Mouse (Mus musculus) adrenal gland, adult 8-10 months (tissue): Measurements from ENCODE around the gene Socs4. TPM values are rescaled to one million over a fixed set of nuclear protein-coding genes. Genes with fewer than 3 reads are reported as not detected.
A peak's percentile ranks its signal among the peaks of the same experiment; 100 is the strongest.

Source experiments
- DNase-seq: peaks from one replicate; pipeline ENCODE4 v3.0.0; 2022
- total RNA-seq, 4 experiments: library from RNA; stranded (reverse); gene quantifications; 2 replicates each; pipeline ENCODE4 v1.2.4; 2022

The Socs4 gene
- 10 to 100 TPM; 19.8 to 21.7 (median 20.8) TPM for total RNA-seq

GRCm38 (mm10) chr14:47276637-47277393, at the start of gene Socs4, which contains the start of gene Wdhd1:
Socs4 (plus strand) TSS chr14:47276931.
Wdhd1 (minus strand) TSS chr14:47276857.
- DNase-seq, result peak; percentile 93

GRCm38 (mm10) chr14:47229796-47230376, 46.8 kb upstream of the Socs4 start:
- DNase-seq, result no peak

- DNase-seq, result no peak
Observed at GRCm38 (mm10) chr14:47233602-47234001, 43.1 kb upstream of the Socs4 start.

GRCm38 (mm10) chr14:47234032-47234431, 42.7 kb upstream of the Socs4 start:
- DNase-seq, result no peak

- DNase-seq, result no peak
Observed at GRCm38 (mm10) chr14:47234526-47235250, 42.0 kb upstream of the Socs4 start.

DNA sequence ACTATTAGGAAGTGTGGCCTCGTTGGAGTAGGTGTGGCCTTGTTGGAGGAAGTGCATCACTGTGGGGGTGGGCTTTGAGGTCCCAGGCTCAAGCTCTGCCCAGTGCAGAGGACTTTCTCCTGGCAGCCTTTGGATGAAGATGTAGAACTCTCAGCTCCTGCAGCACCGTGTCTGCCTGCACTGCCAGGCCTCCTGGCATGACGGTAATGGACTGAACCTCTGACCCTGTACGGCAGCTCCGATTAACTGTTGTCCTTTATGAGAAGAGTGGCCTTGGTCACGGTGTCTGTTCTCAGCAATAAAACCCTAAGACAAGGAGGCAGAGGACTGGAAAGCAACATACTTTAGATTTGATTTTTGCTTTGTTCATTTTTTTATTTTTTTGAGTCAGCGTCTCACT, 40.2 kb upstream of the Socs4 start:
- DNase-seq, result no peak

GRCm38 (mm10) chr14:47237286-47237685, 39.4 kb upstream of the Socs4 start:
- DNase-seq, result no peak

DNA sequence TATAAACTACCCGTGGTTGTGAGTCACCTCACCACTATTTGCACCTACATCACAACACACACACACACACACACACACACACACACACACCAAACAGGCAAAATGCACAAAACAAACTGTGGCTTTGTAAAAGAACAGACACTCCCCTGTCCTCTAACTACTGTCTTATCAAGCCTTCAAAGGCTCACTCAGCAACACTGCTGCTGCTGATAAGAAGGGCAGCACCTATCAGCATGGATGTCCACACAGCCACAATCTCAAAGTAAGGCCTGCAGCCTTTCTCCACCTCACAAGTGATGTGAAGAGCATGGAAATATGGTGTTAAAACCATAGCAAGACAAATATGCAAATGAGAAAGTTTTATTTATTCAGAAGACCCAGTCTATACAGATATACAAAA, 36.1 kb upstream of the Socs4 start:
- no peak for DNase-seq

GRCm38 (mm10) chr14:47241046-47241445, 35.7 kb upstream of the Socs4 start:
- no peak for DNase-seq

GRCm38 (mm10) chr14:47242753-47243152, 34.0 kb upstream of the Socs4 start:
- DNase-seq, result no peak

DNA sequence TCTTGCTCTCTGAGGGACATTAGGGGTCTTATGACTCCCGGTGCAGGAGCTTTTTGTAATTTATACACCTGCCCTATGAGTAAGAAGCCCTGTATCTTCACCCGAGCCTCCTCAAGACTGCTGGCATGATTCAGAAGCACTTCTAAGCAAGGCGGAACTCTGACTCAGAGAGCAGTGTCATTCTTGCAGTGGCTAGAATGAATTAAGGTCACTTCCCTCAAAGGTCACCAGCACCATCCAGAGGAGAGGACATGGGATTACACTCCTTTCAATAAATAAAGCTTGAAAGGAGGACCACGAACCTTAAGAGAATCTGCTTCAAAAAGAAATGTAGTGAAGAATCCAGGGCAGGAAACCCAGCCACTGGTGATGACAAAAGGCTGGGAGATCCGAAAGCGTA, 26.9 kb upstream of the Socs4 start:
- peak; percentile 45 for DNase-seq

DNA sequence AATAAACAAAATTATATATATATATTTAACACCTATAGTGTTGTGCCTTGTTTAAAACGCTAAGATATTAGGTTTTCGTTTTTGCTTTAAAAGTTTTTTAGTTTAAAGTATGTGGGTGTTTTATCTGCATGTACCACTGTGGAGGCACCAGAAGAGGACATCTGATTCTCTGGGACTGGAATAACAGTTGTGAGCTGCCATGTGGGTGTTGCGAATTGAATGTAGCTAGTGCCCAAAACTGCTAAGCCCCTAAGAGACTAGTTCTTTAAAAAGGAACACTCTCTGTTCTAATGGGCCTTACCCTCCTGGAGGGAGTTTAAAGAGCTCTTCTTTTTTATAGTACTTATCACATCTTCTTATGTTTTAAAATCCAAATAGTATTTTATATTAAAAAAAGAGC, 11.9 kb upstream of the Socs4 start:
- DNase-seq, result no peak

- no peak for DNase-seq
Observed at GRCm38 (mm10) chr14:47265829-47266228, 10.9 kb upstream of the Socs4 start.

GRCm38 (mm10) chr14:47269056-47269455, 7.7 kb upstream of the Socs4 start:
- no peak for DNase-seq

DNA sequence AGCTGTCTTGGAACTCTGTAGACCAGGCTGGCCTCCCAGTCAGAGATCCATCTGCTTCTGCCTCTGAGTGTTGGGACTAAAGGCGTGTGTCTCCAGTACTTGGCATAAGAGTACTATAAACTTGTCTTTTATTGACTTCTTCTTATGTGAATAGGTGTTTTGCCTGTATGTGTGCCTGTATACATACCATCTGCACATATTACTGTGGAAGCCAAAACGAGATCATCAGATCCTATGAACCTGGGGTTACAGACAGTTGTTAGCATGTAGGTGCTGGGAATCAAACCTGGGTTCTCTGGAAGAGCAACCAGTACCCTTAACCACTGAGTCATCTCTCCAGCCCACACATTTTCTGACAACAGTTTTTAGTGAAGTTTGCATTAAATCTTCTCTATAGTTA, 7.0 kb upstream of the Socs4 start:
- DNase-seq, result no peak

DNA sequence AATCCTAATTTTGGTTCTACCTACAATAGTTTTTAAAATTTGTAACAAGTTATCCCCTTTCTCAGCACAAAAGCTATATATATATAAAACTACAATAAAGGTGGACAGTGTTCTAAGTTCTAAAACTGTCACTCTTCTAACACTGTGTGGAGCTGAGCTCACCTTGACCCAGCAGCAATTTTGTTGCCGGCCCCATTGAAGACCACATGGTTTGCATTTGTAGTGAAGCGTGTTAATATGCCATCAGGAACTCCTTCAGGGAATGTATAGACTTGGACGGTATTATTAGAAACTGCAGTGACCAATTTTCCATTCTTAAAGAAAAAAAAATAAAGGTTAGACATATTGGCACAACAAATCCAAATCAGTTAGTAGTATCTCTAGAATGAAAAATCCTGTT, 3.0 kb upstream of the Socs4 start:
- DNase-seq, result no peak

- DNase-seq, result no peak
Observed at GRCm38 (mm10) chr14:47275417-47275816, 1.3 kb upstream of the Socs4 start.

DNA sequence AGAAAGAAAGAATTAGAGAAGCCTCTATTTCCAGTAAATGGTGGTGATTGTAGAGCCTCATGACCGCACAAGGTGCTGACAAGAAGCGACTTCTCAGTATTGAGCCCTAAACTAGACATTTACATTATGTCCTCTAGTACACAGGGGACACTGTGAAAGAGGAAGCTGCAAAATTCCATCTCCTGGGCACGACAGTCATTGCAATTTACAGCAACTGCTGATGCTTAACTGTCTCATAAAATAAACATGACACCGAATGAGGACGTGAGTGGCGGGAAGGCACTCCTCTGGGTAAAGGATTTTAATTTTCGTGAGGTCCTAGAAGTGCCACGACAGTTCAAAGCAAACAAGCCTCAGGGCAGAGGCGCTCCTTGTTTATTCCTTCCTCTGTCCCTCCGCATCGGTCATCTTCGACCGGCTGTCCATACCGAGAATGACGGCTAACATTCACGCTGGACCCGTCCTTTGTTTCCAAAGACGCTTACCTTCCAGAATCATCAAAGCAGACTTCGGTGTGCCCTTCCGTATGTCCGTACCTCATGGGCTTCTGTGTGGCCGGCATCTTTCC, 611 bp upstream of the Socs4 start:
- DNase-seq, result no peak

DNA sequence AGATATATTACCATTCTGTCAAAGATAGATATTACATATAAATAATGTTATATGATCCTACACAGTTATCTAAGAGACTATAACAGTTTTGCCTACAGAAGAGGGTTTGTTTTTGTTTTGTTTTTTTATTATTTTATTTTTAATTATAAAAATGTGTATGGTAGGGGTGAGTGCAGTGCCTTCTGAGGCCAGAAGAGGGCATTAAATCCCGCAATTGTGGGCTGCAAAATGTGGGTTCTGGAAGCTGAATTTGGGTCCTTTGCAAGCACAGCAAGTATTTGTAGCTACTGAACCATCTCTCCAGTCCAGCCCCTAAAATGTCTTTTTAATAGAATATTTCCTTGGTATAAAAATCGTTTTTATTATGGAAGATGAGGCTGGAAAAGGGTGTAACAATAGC, 2.3 kb downstream of the Socs4 start:
- no peak for DNase-seq

- DNase-seq, result no peak
Observed at GRCm38 (mm10) chr14:47281535-47281934, 4.8 kb downstream of the Socs4 start.

DNA sequence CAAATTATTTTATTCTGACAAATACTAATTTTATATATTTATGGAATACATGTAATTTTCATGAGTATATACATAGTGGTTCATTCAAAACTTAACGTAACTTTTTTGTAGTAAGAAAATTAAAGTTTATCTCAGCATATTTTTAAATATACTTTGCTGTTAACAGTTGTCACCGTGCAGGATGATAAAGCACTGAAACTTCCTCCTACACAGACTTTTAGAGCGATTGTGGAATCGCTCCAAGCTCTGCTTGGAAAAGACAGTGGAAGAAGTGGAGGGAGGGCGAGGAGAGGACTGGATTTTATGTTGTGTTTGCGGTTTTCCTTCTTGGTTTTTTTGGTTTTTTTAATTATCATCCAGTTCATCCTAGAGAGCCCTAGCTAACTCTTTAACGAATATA, 6.8 kb downstream of the Socs4 start:
- no peak for DNase-seq

DNA sequence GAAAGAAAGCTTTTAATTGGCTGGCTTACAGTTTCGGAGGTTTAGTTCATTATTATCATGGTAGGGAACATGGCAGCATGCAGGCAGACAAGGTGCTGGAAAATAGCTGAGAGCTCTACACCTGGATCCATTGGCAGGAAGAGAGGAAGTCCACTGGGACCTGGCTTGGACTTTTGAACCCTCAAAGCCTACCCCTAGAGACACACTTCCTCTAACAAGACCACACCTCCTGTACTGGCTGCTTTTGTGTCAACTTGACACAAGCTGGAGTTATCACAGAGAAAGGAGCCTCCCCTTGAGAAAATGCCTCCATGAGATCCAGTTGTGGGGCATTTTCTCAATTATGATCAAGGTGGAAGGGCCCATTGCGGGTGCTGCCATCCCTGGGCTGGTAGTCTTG, 8.5 kb downstream of the Socs4 start:
- no peak for DNase-seq

GRCm38 (mm10) chr14:47286215-47286614, 9.5 kb downstream of the Socs4 start:
- DNase-seq, result no peak
